Mouse (Mus musculus) right cerebral cortex, postnatal 14 days (tissue): ENCODE results near the gene Wdr73.
"Not testable (repeated sequence)": the region's sequence is repeated elsewhere in the genome, so short reads cannot be mapped to it uniquely, and the experiment has no call there.

Experiments used
- DNase-seq: peaks from one replicate; pipeline ENCODE4 v3.0.0; 2022

The Wdr73 gene

GRCm38 (mm10) chr7:80900944-80901501, at the start of gene Wdr73:
TSS of gene Wdr73 (minus strand) at chr7:80901269.
- DNase-seq = peak; percentile 87

GRCm38 (mm10) chr7:80947445-80948350, 46.6 kb upstream of the Wdr73 start, which contains the start of gene Sec11a:
TSS of gene Sec11a (minus strand) at chr7:80947780.
- DNase-seq = peak; percentile 94

DNA sequence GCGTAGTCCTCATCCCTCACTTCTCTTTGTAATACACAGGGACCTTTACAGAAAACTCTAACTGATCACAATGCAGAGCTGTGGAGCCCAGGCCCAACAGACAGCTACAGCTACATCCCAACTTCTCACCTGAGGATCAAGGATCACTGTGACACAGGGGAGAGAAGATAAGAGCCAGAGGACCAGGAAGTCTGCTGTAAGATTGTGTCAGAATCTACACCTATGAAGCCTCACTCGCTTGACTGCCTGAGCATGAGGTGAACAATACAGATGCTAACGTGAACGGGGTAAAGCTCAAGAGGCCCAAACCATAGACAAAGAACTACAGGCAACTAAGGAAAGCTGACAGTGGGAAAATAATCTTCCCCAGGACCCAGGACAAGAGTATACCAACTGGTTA, 38.7 kb upstream of the Wdr73 start:
- DNase-seq = no peak

GRCm38 (mm10) chr7:80937304-80937666, 36.2 kb upstream of the Wdr73 start:
- not testable (repeated sequence) for DNase-seq

GRCm38 (mm10) chr7:80936617-80937303, 35.7 kb upstream of the Wdr73 start:
- not testable (repeated sequence) for DNase-seq

- DNase-seq = no peak
Measured at GRCm38 (mm10) chr7:80935834-80936233, 34.8 kb upstream of the Wdr73 start.

DNA sequence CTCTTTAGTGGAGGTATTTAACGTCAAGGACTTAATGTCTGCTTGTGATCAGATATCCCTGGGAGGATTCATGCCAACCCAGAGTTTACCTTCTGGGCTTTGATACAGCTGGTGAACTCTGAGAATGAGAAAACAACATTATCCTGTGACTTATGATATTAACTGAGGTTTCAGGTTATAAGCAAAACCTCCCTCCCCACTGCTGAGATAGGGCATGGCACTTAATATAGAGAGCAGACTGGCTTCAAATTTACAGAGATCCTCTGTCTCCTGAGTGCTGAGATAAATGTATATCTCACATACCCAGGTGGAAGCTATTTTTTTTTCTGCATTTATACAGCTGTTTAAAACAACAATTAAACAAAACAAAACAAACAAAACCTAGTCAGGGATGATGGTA, 31.7 kb upstream of the Wdr73 start:
- no peak for DNase-seq

DNA sequence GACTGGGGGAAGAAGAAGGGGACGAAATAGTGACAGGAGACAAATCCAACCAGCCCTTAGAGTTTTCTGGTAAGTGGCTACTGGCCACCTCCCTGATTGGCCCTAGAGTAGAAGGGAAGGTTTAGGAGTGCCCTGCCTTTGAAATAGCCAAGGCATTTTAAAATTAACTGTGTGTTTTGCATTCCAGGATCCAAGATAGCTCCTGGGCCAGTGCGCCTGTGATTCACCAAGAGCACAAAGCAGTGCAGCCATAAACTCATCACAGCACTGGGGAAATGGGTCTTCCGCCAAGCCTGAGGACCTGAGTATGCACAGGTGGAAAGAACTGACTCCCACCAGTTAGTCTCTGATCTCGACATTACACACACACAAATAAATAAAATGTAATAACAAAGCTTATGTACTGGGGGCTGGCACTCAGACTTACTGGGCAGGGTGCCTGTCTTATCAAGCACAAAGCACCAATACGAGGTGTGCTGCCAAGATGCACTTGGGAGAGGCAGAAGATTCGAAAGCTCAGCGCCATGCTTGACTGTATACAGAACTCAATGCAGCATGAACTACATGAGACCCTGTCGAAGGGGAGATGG, 30.6 kb upstream of the Wdr73 start:
- DNase-seq = peak; percentile 5

GRCm38 (mm10) chr7:80923165-80923564, 22.1 kb upstream of the Wdr73 start:
- DNase-seq = no peak

DNA sequence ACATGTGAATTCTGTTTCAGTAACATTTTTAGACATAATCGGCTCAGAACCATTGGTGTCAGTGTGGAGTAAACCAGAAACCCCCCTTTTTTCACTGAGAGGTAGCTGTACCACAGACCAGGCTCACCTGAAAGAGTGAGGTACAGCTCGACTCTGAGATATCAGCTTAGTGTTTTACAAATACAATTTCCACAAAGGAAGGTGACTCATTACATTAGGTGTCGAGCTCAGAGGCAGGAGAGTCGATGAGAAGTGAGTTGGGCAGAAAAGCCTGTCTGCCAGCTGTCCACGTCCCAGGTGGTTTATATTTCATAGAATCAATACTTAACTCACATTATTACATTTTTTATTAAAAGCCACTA, 18.6 kb upstream of the Wdr73 start:
- DNase-seq = no peak

DNA sequence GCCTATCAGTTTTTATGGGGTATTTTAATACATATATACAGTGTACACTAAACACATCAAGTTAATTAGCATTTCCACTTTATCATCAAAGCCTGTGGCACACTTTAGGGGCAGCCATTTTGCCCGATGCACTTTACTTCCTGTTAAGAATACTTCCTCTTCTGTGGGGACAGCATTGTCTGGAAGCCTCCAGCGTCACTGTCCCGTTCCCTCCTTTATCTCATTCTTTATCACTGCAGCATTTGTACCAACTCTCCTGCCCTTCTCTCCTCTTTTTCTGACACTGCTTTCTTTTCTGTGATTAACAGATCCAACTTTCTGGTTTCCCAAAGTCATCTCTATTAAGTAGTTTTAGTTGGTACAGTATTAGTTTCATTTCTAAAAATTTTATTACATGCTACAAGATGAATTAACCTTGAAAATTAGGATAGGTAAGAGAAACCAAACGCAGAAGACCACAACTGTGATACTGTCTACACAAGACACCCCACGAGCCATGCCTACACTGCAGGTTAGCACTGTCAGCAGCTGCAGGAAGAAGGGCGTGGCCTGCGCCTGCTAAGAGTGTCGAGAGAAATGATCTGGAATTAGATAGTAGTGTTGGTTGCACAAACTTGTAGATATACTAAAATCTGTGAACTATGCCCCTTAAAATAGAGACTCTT, 18.0 kb upstream of the Wdr73 start:
- DNase-seq = no peak

DNA sequence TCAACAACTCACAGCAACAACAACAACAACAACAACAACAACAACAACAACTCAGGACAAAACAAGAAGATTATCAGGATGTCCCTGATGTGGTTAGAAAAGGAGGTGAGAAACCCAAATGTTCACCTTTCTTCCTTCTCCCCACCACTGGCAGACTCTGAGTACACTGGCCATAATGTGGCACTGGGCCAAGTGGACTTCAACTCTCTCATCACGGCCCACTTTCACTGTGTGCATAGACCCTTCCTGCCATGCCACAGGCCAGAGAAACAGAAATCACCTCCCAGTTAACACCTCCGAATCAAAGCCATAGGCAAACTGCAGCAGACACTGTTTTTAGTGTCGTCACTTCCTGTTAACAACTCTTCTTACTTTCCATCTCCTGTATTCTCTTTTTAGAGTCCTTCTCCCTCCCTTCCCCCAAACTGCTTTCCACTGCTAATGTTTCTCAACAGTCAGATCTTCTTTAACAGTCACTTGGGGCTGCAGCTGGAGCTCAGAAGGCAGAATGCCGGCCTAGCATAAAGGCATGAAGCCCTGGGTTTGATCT, 16.9 kb upstream of the Wdr73 start:
- no peak for DNase-seq

- DNase-seq = no peak
Measured at GRCm38 (mm10) chr7:80912496-80912895, 11.4 kb upstream of the Wdr73 start.

- DNase-seq = no peak
Measured at GRCm38 (mm10) chr7:80911053-80911452, 10.0 kb upstream of the Wdr73 start.

DNA sequence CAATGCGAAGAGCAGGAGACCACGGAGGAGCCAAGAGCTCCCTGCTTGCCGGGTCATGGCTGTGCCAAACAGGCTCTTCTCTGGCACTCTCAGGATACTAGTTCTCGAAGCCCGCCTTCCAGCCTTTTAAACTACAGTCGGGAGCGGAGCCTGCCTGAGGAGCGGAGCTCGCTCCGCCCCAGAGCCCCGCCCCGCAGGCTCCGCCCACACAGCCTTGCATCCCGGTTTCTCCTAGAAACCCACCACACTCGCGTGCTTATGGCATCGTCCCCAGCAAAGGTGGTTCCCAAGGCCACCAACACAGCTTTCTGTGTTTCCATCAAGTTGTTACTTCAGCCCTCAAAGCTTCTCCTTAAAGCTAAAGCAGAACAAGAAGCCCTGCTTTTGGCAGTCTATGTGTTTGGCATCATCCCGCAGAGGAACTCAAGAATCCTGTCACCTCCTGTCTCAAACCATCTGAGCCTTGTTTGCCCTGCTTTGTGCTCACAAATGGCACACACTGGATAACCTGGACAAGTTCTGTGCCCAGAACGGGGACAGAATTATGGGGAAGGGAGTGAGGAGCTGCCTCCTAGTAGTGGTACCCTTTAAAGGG, 3.9 kb upstream of the Wdr73 start, which contains the start of gene Nmb:
Gene Nmb, minus strand, starts transcription at position 156 of the 595 bp plus-strand sequence.
- DNase-seq = peak; percentile 63

DNA sequence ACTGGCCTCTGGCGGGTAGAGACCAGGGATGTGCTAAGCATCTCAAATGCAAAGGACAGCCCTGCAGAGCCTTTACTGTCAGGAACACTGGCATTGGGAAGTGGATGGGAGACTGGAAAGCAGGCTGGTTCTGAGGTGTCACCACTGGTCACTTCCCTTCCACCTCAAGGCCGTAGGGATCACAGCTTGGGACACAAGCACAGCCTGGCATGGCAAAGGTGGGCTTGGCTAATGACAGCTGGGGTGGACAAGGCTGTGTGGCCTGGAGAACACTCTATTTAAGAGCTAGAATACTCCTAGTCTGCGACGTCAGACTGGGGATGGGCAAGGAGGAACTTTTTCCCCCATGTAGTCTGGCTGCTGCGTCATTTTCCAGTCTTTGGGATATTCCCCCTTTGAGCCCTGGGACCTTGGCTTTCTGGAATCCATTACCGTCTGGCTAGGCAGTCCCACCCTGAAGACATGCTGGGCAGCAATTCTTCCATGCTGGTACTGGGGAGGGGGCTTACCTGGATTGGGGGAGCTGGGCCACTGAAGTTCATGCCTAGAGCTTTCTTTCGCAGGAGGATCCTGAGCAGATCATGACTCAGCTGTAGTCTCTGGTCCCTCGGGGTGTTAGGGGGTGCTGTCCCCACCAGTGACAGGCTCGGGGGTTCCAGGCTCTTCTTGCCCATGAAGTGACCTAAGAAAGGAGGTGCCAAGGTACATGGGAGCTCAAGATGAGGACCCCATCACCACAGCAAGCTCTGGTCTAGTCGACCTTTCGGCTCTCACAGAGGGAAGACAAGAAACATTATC, 2.8 kb upstream of the Wdr73 start:
- no peak for DNase-seq

DNA sequence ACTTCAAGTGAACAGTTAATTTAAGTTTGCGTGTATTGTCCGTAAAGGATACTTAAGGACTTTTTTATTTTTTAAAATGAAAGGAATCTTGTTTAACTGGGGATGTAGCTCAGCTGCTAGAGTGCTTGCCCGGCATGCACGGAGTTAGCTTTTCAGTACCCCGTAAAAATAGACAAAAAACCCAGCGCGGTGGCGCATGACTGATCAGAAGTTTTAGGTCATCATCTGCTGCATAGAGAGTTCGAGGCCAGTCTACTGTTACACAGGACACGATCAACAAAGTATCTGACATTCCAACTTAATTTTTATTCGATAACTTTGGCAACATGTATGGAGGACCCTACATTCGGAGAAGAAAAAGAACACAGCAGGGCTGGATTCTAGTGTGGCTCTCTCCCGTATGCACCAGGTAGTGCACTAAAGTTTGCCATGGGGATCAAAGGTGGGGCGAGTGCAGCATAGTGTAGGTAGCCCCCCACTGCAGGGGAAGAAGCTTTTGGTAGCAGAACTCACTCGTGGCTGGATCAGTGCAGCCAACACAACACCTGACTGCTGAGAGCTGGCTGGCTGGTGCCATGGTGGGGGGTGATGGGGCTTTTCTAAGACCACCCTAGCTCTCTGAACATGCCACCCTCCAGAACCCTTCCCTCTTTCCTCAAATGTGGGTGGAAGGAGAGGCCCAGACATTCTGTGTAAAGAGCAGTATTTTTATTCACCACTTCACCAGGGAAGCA, 639 bp upstream of the Wdr73 start:
- no peak for DNase-seq

GRCm38 (mm10) chr7:80897721-80898120, 3.3 kb downstream of the Wdr73 start:
- DNase-seq = no peak

DNA sequence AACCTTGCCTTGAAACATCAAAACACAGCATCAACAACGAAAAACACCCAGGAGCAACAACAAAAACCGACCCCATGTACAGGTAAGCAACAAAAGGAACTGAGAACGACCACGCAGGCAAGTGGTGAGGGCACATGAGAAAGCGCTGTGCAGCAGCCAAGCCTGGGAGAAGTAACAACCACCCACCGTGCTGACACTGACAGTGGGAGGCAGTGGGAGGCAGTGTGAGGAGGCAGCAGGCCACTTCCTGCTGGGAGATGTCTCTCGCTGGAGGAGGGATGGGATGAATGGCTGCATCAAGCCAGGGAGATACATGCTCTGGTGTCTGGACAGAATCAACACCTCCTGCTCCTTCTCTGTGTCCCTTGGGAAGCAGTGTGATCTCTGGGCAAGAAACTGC, 3.9 kb downstream of the Wdr73 start:
- DNase-seq = no peak

- no peak for DNase-seq
Measured at GRCm38 (mm10) chr7:80894815-80895519, 6.1 kb downstream of the Wdr73 start.
